Mouse (Mus musculus): Measurements from ENCODE around the gene Nrxn1. TPM values are rescaled to one million over a fixed set of nuclear protein-coding genes. Genes with fewer than 3 reads are reported as not detected.
"Not testable (repeated sequence)": the region's sequence is repeated elsewhere in the genome, so short reads cannot be mapped to it uniquely, and the experiment has no call there.

Gene Nrxn1
- polyA plus RNA-seq, 1 experiment from 2014 or later = 40.7 TPM

GRCm38 (mm10) chr17:90506026-90506425 lies 586.8 kb downstream of the Nrxn1 start:
- H3K4me1 ChIP-seq = no peaks in the 10 kb centered on the region
- ATAC-seq (ENCODE audit: low FRiP score, low read depth) = no peak
- no peak overlapping the region for H3K9ac ChIP-seq (replicated peaks)
- WGBS = 72% methylated on average over 2 of the region's 2 CpGs
- H3K9me3 ChIP-seq = no peaks in the 10 kb centered on the region
- no peak overlapping the region for H3K4me3 ChIP-seq
- H3K27me3 ChIP-seq = no peaks in the 10 kb centered on the region
- H3K36me3 ChIP-seq = no peaks in the 10 kb centered on the region
- no peak overlapping the region for H3K27ac ChIP-seq (replicated peaks)
- H3K4me2 ChIP-seq (replicated peaks) = no peak overlapping the region

- 75% methylated on average over 7 of the region's 7 CpGs for WGBS
- not testable (repeated sequence) for H3K4me3 ChIP-seq; H3K27ac ChIP-seq (replicated peaks)
Measured at GRCm38 (mm10) chr17:90503999-90504398, 588.9 kb downstream of the Nrxn1 start.

DNA sequence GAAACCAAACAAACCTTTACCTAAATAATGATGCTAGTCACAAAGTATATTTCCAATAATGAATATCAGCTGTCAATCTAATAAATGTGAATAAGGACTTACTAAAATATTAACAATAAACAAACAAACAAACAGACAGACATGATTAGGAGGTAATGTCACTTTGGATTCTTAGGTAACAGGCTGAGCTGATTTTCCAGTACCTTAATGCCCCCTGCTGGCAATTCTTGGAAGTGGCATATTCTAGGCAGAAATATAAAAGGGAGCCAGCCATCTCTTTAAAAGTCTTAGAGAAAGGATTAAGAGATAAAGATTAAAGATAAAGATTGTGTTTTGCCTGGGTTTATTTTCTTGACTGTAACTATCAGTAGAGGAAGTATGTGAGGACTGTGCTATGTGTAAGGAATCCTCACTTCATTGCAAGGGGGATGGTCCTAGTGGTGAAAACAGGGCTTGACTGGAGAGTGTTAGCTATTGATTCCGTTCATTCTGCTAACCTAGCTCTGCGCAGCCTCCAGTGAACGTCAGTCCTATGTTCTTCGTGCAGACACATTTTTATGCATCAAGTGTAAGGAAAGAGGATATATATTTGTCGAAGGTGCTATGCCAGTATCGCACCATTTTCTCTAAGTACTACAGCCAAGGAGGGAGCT lies 591.7 kb downstream of the Nrxn1 start:
- no peak overlapping the region for H3K4me3 ChIP-seq
- H3K4me1 ChIP-seq = no peaks in the 10 kb centered on the region
- ATAC-seq (ENCODE audit: low FRiP score, low read depth) = peak; percentile 81
- 46% methylated on average over 6 of the region's 6 CpGs for WGBS
- H3K27me3 ChIP-seq = no peaks in the 10 kb centered on the region
- no peaks in the 10 kb centered on the region for H3K36me3 ChIP-seq
- no peak overlapping the region for H3K9ac ChIP-seq (replicated peaks)
- H3K9me3 ChIP-seq = no peaks in the 10 kb centered on the region
- no peak overlapping the region for H3K27ac ChIP-seq (replicated peaks)
- H3K4me2 ChIP-seq (replicated peaks) = no peak overlapping the region

More at GRCm38 (mm10) chr17:90503999-90504398, 588.9 kb downstream of the Nrxn1 start:
- H3K4me2 ChIP-seq (replicated peaks); H3K36me3 ChIP-seq; H3K4me1 ChIP-seq; H3K27me3 ChIP-seq; ATAC-seq (ENCODE audit: low FRiP score, low read depth); H3K9ac ChIP-seq (replicated peaks); H3K9me3 ChIP-seq: not testable (repeated sequence)

DNA sequence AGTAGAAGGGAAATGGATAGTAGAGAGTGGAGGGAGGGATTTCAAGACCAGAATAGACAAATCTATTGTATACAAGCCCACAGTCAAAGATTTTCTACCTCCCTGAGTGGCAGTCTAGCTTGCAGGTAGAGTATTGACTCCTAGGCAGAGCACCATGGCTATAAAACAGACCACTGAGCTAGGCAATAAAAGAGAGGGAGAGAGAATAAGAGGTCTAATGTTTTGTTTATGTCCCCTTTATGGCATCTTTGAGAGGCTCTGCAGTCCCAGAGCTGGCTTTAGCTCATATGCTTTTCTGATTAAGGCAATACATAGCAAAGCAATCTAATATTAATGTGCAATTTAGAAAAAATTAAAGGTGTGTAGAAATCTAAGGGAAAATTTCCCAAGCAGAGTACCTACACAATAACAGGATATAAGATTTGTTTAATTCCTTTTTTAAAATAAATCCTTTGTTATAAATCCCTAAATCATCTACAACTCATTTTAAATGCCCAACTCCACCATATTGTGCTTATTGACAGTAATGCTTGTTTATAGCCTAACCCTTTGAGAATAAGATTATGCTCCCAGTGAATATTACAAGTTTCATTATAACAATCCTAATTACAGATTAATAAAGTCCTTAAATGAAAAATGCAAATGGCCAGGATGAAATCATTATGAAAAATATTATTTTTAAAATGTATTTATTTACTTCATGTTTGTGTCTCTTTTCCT lies 613.2 kb downstream of the Nrxn1 start:
- Histone ChIP-seq H3K9me3 (no peaks in the 10 kb centered on the region), H3K27ac (replicated peaks) (no peak overlapping the region), H3K27me3 (no peaks in the 10 kb centered on the region), H3K4me3 (no peak overlapping the region), H3K9ac (replicated peaks) (no peak overlapping the region), H3K4me2 (replicated peaks) (no peak overlapping the region), H3K4me1 (no peaks in the 10 kb centered on the region), H3K36me3 (no peaks in the 10 kb centered on the region)
- no peak for ATAC-seq (ENCODE audit: low FRiP score, low read depth)

- peaks cover 26% of the 10 kb centered on the region for H3K27me3 ChIP-seq
- H3K36me3 ChIP-seq = no peaks in the 10 kb centered on the region
- WGBS = 35% methylated on average over 5 of the region's 5 CpGs
- ATAC-seq (ENCODE audit: low FRiP score, low read depth) = no peak
- no peaks in the 10 kb centered on the region for H3K9me3 ChIP-seq
- no peak overlapping the region for H3K9ac ChIP-seq (replicated peaks)
- H3K4me3 ChIP-seq = no peak overlapping the region
- no peak overlapping the region for H3K27ac ChIP-seq (replicated peaks)
- peaks cover 7% of the 10 kb centered on the region; the same call in 1 of the 2 replicates for H3K4me1 ChIP-seq
- peak overlapping the region; percentile 88; the same call in 1 of the 2 replicates for H3K4me2 ChIP-seq (replicated peaks)
Measured at GRCm38 (mm10) chr17:90456748-90457147, 636.1 kb downstream of the Nrxn1 start.

GRCm38 (mm10) chr17:90455904-90456303 lies 637.0 kb downstream of the Nrxn1 start:
- Histone ChIP-seq H3K9me3 (no peaks in the 10 kb centered on the region), H3K4me3 (peak overlapping the region; percentile 66), H3K4me1 (peaks cover 7% of the 10 kb centered on the region; the same call in 1 of the 2 replicates), H3K36me3 (no peaks in the 10 kb centered on the region), H3K27ac (replicated peaks) (no peak overlapping the region), H3K27me3 (peaks cover 26% of the 10 kb centered on the region), H3K9ac (replicated peaks) (peak overlapping the region; percentile 70; the same call in 1 of the 2 replicates), H3K4me2 (replicated peaks) (peak overlapping the region; percentile 88)
- peak; percentile 67 for ATAC-seq (ENCODE audit: low FRiP score, low read depth)
- WGBS = 1% methylated on average over 13 of the region's 13 CpGs

GRCm38 (mm10) chr17:90455409-90455775 lies 637.5 kb downstream of the Nrxn1 start:
- H3K9me3 ChIP-seq = no peaks in the 10 kb centered on the region
- peak overlapping the region; percentile 88 for H3K4me2 ChIP-seq (replicated peaks)
- peak; percentile 82 for ATAC-seq (ENCODE audit: low FRiP score, low read depth)
- peak overlapping the region; percentile 66 for H3K4me3 ChIP-seq
- H3K36me3 ChIP-seq = no peaks in the 10 kb centered on the region
- H3K27ac ChIP-seq (replicated peaks) = peak overlapping the region; percentile 65
- WGBS = under 1% methylated on average over 23 of the region's 23 CpGs
- H3K4me1 ChIP-seq = peaks cover 7% of the 10 kb centered on the region; the same call in 1 of the 2 replicates
- H3K27me3 ChIP-seq = peaks cover 26% of the 10 kb centered on the region
- H3K9ac ChIP-seq (replicated peaks) = peak overlapping the region; percentile 70

GRCm38 (mm10) chr17:90454738-90455408 lies 638.0 kb downstream of the Nrxn1 start:
- peak; percentile 50 for ATAC-seq (ENCODE audit: low FRiP score, low read depth)
- peak overlapping the region; percentile 65 for H3K27ac ChIP-seq (replicated peaks)
- WGBS = under 1% methylated on average over 37 of the region's 41 CpGs
- H3K4me3 ChIP-seq = peak overlapping the region; percentile 66
- H3K27me3 ChIP-seq = peaks cover 26% of the 10 kb centered on the region
- peak overlapping the region; percentile 70 for H3K9ac ChIP-seq (replicated peaks)
- no peaks in the 10 kb centered on the region for H3K9me3 ChIP-seq
- peak overlapping the region; percentile 88 for H3K4me2 ChIP-seq (replicated peaks)
- peaks cover 7% of the 10 kb centered on the region; the same call in 1 of the 2 replicates for H3K4me1 ChIP-seq
- no peaks in the 10 kb centered on the region for H3K36me3 ChIP-seq

- peak overlapping the region; percentile 65 for H3K27ac ChIP-seq (replicated peaks)
Measured at GRCm38 (mm10) chr17:90454356-90454737, 638.5 kb downstream of the Nrxn1 start.

GRCm38 (mm10) chr17:90453280-90453679 lies 639.6 kb downstream of the Nrxn1 start:
- Histone ChIP-seq H3K4me2 (replicated peaks) (peak overlapping the region; percentile 88), H3K4me1 (peaks cover 7% of the 10 kb centered on the region; the same call in 1 of the 2 replicates), H3K27me3 (peaks cover 26% of the 10 kb centered on the region), H3K36me3 (no peaks in the 10 kb centered on the region), H3K27ac (replicated peaks) (no peak overlapping the region), H3K4me3 (peak overlapping the region; percentile 66; the same call in 1 of the 2 replicates), H3K9me3 (no peaks in the 10 kb centered on the region), H3K9ac (replicated peaks) (no peak overlapping the region)
- ATAC-seq (ENCODE audit: low FRiP score, low read depth) = no peak
- WGBS = 50% methylated on average over 4 of the region's 4 CpGs

More at GRCm38 (mm10) chr17:90454356-90454737, 638.5 kb downstream of the Nrxn1 start:
- H3K9ac ChIP-seq (replicated peaks) = peak overlapping the region; percentile 70
- H3K4me1 ChIP-seq = peaks cover 7% of the 10 kb centered on the region; the same call in 1 of the 2 replicates
- 2% methylated on average over 15 of the region's 15 CpGs for WGBS
- H3K9me3 ChIP-seq = no peaks in the 10 kb centered on the region
- ATAC-seq (ENCODE audit: low FRiP score, low read depth) = peak; percentile 50
- H3K4me2 ChIP-seq (replicated peaks) = peak overlapping the region; percentile 88
- H3K27me3 ChIP-seq = peaks cover 26% of the 10 kb centered on the region
- H3K36me3 ChIP-seq = no peaks in the 10 kb centered on the region
- peak overlapping the region; percentile 66 for H3K4me3 ChIP-seq

DNA sequence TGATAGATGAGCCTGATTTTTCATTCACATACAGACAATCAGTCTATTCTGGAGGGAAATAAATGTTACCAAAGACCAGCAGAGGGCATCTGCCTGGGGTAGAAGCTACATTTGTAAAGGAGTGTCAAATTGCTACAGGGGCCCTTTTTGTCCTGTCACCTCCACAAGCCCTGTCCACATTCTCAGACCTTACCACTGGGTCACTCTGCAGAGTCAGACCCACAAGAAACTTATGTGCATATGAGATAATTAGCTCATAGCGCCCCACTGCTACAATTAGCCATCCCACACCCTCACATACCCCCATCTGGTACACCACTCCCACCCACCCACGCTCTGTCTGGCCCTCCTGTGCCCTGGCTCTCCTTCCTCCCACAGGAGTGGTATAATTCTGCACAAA lies 640.1 kb downstream of the Nrxn1 start:
- Histone ChIP-seq H3K9ac (replicated peaks) (no peak overlapping the region), H3K4me1 (peaks cover 7% of the 10 kb centered on the region; the same call in 1 of the 2 replicates), H3K27me3 (peaks cover 24% of the 10 kb centered on the region), H3K27ac (replicated peaks) (no peak overlapping the region), H3K9me3 (no peaks in the 10 kb centered on the region), H3K36me3 (no peaks in the 10 kb centered on the region), H3K4me2 (replicated peaks) (peak overlapping the region; percentile 88), H3K4me3 (no peak overlapping the region)
- 74% methylated on average over 2 of the region's 2 CpGs for WGBS
- 0 out of 2 replicates have a peak, but pooled peaks have one; percentile 4 for ATAC-seq (ENCODE audit: low FRiP score, low read depth)

GRCm38 (mm10) chr17:90451384-90451783 lies 641.5 kb downstream of the Nrxn1 start:
- Histone ChIP-seq H3K4me1 (peaks cover 7% of the 10 kb centered on the region; the same call in 1 of the 2 replicates), H3K4me3 (no peak overlapping the region), H3K27me3 (peaks cover 21% of the 10 kb centered on the region), H3K36me3 (no peaks in the 10 kb centered on the region), H3K9ac (replicated peaks) (no peak overlapping the region), H3K27ac (replicated peaks) (no peak overlapping the region), H3K4me2 (replicated peaks) (no peak overlapping the region), H3K9me3 (no peaks in the 10 kb centered on the region)
- WGBS = 72% methylated on average over 2 of the region's 2 CpGs
- ATAC-seq (ENCODE audit: low FRiP score, low read depth) = no peak

All from midbrain, embryonic 12.5 days (tissue).